Mouse (Mus musculus) A20 (cell line): ENCODE results near the gene Zfp428.
"Not testable (repeated sequence)": the region's sequence is repeated elsewhere in the genome, so short reads cannot be mapped to it uniquely, and the experiment has no call there.

ENCODE experiments used
- DNase-seq: peaks from one replicate; pipeline ENCODE4 v3.0.0-alpha.2; 2011; ENCODE audit warnings: low read depth, low spot score

The Zfp428 gene

DNA sequence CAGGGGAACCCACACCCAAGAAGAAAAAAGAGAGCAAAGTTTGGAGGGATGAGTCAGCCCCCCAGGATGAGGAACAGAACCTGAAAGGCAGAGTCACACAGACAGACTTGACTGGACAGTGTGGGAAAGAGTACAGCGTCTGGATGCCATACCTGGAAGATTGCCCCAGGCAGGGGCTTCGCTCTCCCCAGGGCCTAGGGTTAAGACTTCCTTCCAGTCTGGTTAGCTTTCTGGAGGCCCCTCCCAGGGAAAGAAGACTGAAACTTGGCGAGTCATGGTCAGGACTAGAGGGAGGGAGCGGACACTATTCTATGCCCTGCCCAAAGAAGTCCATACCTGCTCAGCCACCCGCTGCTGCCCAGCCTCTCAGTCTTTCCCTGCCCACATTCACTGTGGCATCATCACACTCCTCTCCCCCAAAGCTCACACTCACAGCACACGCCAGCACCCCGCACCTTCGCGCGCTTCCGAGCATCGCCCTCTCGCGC lies 25.8 kb upstream of the Zfp428 start:
- DNase-seq = no peak

DNA sequence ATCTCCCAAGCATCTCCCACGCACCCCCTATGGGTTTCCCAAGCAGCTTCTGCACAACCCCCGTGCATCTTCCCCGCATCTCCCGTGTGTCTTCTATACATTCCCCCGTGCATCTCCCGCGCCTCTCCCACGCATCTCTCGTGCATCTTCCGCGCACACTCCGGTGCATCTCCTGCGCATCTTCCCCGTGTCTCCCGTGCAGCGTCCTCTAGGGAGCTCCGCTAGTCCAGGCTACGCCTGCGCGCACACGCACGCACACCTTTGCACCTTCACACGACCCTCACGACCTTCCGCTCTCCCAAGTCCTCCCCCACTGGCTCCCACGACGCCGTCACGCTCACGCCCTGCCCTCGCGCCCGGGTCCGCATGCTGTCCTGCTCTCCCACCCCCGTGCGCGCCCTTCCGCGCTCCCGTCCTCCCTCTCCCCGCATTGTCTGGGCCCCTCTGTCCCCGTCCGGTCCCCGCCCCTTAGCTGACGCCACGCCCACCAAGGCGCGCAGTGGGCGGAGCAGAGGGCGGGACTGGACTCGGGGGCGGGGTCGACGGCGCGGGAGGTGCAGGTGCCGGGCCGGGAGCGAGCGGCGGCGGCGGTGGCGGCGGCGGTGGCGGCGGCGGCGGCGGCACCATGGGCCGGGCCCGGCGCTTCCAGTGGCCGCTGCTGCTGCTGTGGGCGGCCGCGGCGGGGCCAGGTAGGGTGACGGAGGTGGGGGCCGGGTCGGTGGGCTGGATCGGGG lies 25.2 kb upstream of the Zfp428 start, which contains the start of gene Cadm4:
Cadm4 (plus strand) TSS at position 550 of the 734 bp plus-strand sequence.
- peak; percentile 85 for DNase-seq

GRCm38 (mm10) chr7:24482208-24483020 lies 24.4 kb upstream of the Zfp428 start:
- no peak for DNase-seq

- not testable (repeated sequence) for DNase-seq
These were observed 23.5 kb upstream of the Zfp428 start for GRCm38 (mm10) chr7:24483291-24483690.

GRCm38 (mm10) chr7:24485481-24485880 lies 21.3 kb upstream of the Zfp428 start:
- DNase-seq = no peak

- DNase-seq = no peak
These were observed 20.1 kb upstream of the Zfp428 start for GRCm38 (mm10) chr7:24486654-24487130.

DNA sequence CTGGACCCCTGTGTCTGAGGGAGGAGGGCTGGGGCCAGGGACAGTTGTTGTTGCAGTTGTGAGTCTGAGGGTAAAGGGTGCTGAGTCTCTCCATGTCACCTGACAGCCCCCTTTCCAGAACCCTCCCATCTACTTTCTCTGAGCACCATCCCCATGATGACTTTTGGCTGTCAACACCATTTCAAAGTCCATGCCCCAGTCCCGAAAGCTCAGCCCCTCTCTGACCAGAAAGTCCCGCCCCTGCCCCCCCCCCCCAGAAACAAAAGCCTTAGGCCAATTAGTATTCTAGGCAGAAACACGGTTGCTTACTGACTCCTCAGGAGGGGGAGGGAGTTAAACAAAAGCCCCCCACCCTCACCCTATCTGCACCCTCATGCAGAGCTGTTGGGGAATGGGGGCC lies 19.4 kb upstream of the Zfp428 start:
- DNase-seq = no peak

- no peak for DNase-seq
These were observed 18.5 kb upstream of the Zfp428 start for GRCm38 (mm10) chr7:24488303-24488702.

DNA sequence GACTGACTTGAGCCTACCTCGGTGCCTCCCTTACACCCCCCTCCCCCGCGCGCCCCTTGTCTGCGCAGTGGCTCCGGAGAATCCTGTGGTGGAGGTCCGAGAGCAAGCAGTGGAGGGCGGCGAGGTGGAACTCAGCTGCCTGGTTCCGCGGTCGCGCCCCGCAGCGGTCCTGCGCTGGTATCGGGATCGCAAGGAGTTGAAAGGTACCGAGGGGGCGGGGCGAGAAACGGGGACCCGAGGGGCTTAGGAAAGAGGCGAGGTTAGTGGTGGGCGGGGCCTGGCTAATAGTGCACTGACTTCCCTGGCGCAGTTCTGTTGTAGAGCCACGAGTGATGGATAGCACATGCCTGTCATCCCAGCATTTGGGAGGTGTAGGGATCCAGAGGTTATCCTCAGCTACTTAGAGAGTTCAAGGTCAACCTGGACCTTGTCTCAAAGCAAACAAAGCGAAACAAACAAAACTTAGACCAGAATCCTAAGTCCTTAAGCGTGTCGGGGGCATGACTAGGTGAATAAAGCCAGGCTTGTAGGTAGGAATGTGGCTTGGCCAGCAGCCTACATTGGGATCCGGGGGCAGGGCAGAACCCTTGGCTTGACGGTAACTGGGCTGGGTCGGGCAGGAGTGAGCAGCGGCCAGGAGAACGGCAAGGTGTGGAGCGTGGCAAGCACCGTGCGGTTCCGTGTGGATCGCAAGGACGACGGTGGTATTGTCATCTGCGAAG lies 6.8 kb upstream of the Zfp428 start:
- DNase-seq = no peak

DNA sequence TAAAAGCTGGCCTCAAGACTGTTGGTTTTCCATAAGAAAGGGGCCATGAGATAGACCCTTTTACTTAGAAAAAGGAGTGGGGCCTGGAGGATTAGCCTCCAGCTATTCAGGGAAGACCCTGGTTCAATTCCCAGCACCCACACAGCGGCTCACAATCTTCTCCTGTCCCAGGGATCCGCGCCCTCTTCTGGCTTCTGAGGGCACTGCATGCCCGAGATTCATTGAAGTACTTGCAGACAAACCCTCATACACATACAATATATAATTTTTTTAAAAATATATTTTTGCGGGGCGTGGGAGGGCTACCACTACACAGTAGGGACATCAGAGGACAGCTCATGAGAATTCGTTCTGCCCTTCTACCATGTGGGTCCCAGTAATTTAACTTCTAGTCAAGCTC lies 5.9 kb upstream of the Zfp428 start:
- peak; percentile 66 for DNase-seq

DNA sequence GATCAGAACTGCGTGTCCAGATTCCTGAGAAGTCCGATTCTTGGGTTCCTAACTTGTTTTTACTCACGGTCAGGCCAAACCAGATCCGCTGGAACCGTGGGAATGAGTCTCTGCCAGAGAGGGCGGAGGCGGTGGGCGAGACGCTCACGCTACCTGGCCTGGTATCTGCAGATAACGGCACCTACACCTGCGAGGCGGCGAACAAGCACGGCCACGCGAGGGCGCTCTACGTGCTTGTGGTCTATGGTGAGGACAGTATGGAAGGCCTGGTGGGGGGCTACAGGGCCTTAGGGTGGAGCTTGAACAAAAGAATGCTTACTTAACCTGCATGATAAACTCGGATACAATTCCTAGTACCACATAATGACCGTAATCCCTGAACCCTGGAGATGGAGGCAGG lies 5.3 kb upstream of the Zfp428 start:
- DNase-seq = peak; percentile 68

GRCm38 (mm10) chr7:24504004-24504403 lies 2.8 kb upstream of the Zfp428 start:
- no peak for DNase-seq

DNA sequence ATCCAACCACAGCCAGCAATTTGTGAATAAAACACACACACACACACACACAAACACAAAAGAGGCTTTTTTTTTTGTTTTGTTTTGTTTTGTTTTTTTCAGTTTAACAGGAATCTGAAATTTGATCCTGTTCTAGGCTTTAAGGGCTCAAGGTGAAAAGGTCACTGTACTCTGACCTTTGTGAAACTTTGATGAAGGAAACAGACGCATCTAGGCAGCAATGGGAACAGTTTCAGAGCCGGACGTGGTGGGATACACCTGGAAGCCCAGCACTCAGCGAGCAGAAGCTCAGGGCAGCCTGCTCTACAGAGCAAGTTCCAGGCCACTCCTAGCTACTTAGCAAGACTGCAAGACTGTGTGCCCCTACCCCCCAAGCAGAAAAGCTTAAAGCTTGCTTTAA lies 1.9 kb upstream of the Zfp428 start:
- DNase-seq = no peak

DNA sequence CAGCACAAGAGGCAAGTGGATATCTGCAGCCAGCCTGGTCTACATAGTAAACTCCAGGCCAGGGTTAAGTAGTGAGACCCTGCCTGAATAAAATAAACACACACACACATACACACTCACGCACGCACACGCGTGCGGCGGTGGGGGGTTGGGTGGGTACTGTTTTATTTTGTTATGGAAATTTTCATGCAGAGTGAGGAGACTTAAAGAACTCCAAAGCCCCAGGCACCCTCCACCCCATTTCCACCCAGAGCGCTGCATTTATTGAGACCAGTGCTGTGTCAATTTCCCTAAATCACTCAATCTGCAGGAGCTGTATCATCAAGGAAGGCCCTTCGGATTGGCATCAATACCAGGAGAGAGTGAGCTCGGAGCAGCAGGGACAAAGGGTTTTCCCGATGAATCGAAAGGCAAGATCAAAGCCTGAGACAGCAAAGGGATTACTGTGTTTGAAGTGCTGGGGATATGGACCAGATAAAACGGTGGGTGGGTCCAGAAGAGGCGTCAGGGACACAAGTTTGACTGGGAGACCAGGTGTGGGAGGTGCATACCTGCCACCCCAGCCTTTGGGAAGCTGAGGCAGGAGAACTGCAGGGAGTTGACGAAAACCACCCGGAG lies 1.2 kb upstream of the Zfp428 start:
- no peak for DNase-seq

GRCm38 (mm10) chr7:24506065-24506459 lies 744 bp upstream of the Zfp428 start:
- no peak for DNase-seq

DNA sequence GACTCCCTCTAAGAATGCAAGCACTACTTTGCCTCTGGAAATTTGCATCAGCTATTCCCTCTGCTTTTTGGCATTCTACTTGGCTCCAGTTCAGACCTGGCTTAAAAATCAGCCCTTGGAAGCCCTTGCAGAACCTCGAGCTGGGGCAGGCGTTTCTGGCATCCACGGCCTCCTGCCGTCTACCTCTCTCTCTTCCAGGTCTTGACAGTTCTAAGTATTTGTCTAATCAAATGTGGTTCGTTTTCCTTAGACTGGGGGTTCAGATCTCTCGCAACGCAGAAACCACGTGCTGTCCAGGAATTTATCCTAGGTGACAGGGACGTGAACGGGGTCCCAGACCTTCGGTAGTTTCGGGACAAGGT lies 349 bp upstream of the Zfp428 start:
- no peak for DNase-seq

GRCm38 (mm10) chr7:24507726-24508114 lies 914 bp downstream of the Zfp428 start:
- DNase-seq = no peak

DNA sequence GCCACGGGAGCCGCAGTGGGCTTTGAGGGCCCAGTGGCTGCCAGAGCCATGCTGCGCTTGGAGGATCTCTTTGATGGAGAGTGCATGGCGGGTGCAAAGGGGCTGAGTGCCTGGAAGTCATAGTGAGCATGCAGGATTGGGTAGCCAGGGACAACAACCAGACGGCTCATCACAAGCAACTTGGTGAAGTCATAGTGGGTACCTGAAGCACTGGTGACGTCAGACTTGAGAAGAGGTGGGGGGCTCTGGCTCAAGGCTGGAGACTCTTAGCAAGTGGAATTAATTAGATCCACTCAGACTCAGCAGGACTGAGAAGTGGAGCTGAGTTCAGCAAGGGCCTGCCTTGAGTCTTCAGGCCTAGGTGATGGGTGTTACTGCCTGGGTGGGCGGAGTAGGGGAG lies 5.5 kb downstream of the Zfp428 start, which contains the start of gene AC161166.1:
AC161166.1 (minus strand) TSS at position 101 of the 400 bp plus-strand sequence.
- no peak for DNase-seq

DNA sequence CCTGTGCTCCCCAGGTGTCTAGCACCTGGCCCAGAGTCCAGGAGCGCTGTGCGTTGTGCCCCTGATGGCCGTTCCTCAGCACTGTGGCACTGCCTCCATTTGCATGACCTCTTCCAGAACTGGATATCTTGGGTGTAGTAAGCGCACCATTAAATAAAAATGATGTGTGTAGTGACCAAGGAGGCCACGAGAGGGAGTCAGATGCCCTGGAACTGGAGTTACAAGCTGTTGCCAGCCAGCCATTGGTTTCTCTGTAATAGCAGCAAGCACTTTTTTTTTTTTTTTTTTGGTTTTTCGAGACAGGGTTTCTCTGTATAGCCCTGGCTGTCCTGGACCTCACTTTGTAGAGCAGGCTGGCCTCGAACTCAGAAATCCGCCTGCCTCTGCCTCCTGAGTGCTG lies 9.5 kb downstream of the Zfp428 start:
- DNase-seq = peak; percentile 70

GRCm38 (mm10) chr7:24517077-24517476 lies 10.3 kb downstream of the Zfp428 start:
- no peak for DNase-seq

- DNase-seq = no peak
These were observed 10.8 kb downstream of the Zfp428 start for GRCm38 (mm10) chr7:24517654-24518053.

GRCm38 (mm10) chr7:24519130-24519529 lies 12.3 kb downstream of the Zfp428 start:
- no peak for DNase-seq
